Mouse (Mus musculus) midbrain, embryonic 16.5 days (tissue): ENCODE results near the gene Zfp503. TPM values are rescaled to one million over a fixed set of nuclear protein-coding genes. Genes with fewer than 3 reads are reported as not detected.

Source experiments
- ATAC-seq: fragments of 200-750 bp; cut with Nextera tagmentation; 2 replicates; pipeline ENCODE4 v1.8.0; 2017; ENCODE audit warnings: moderate TSS enrichment
- H3K27ac ChIP-seq: fragments of 300-500 bp; sonication (generic); 2 replicates; pipeline ENCODE4 v1.5.1; 2014; ENCODE audit warnings: mild to moderate bottlenecking, low read length, mixed read lengths
- H3K27me3 ChIP-seq: fragments of 300-500 bp; sonication (generic); 2 replicates; pipeline ENCODE4 v1.6.1; 2014; ENCODE audit warnings: low read depth, low read length, mixed read lengths; ENCODE audit not compliant: control insufficient read depth, insufficient read depth
- H3K36me3 ChIP-seq: fragments of 300-500 bp; sonication (generic); 2 replicates; pipeline ENCODE4 v1.6.1; 2014; ENCODE audit warnings: mild to moderate bottlenecking, low read length, moderate library complexity, mixed read lengths; ENCODE audit not compliant: control insufficient read depth, insufficient read depth
- H3K4me1 ChIP-seq: fragments of 300-500 bp; sonication (generic); 2 replicates; pipeline ENCODE4 v1.6.1; 2014; ENCODE audit warnings: mild to moderate bottlenecking, low read length, mixed read lengths; ENCODE audit not compliant: control insufficient read depth, insufficient read depth
- H3K4me2 ChIP-seq: fragments of 300-500 bp; sonication (generic); 2 replicates; pipeline ENCODE4 v1.6.1; 2014; ENCODE audit warnings: mild to moderate bottlenecking, low read length, mixed read lengths
- H3K4me3 ChIP-seq: fragments of 300-500 bp; sonication (generic); 2 replicates; pipeline ENCODE4 v1.5.1; 2014; ENCODE audit warnings: low read depth, mild to moderate bottlenecking, low read length, moderate library complexity, mixed read lengths
- H3K9ac ChIP-seq: fragments of 300-500 bp; sonication (generic); 2 replicates; pipeline ENCODE4 v1.6.1; 2014; ENCODE audit warnings: low read depth, low read length, mixed read lengths
- H3K9me3 ChIP-seq: fragments of 300-500 bp; sonication (generic); replicated peaks from 2 replicates; pipeline ENCODE4 v1.6.1; 2014; ENCODE audit warnings: mild to moderate bottlenecking, low read length, mixed read lengths; ENCODE audit not compliant: control insufficient read depth, poor library complexity, severe bottlenecking
- WGBS: fragments of 180-500 bp; shearing (Covaris S2); extraction: QIAGEN DNeasy Blood & Tissue Kit; methylation state at CpG from one replicate; pipeline ENCODE4 v1.1.7; 2014; 5-methylcytosine and 5-hydroxymethylcytosine counted together
- polyA plus RNA-seq: library from polyadenylated mRNA; unstranded; fragments of >200 nt; fragmentation: Nextera tagmentation; extraction: Ambion mirVana; gene quantifications from 2 replicates; pipeline ENCODE4 v1.2.1, GENCODE M21; 2015

Gene Zfp503
- polyA plus RNA-seq, 1 experiment from 2014 or later, result 4.0 TPM

GRCm38 (mm10) chr14:21983311-21983949 lies 6.0 kb downstream of the Zfp503 start:
- WGBS, result 4% methylated on average over 22 of the region's 22 CpGs
- H3K9ac ChIP-seq, result peak overlapping the region; percentile 56
- peak overlapping the region; percentile 30 for H3K4me3 ChIP-seq
- H3K27ac ChIP-seq, result peak overlapping the region; percentile 52
- peaks cover 12% of the 10 kb centered on the region; the same call in 1 of the 2 replicates for H3K27me3 ChIP-seq
- H3K36me3 ChIP-seq, result no peaks in the 10 kb centered on the region
- H3K9me3 ChIP-seq, result no peaks in the 10 kb centered on the region
- ATAC-seq, result no peak
- H3K4me2 ChIP-seq, result peak overlapping the region; percentile 51
- H3K4me1 ChIP-seq, result peaks cover 34% of the 10 kb centered on the region

- ATAC-seq, result no peak
- Histone ChIP-seq H3K9ac (peak overlapping the region; percentile 56), H3K9me3 (no peaks in the 10 kb centered on the region), H3K4me1 (peaks cover 34% of the 10 kb centered on the region), H3K36me3 (no peaks in the 10 kb centered on the region), H3K4me2 (peak overlapping the region; percentile 51), H3K4me3 (peak overlapping the region; percentile 30), H3K27ac (peak overlapping the region; percentile 52), H3K27me3 (peaks cover 12% of the 10 kb centered on the region; the same call in 1 of the 2 replicates)
- WGBS, result 3% methylated on average over 38 of the region's 38 CpGs
Observed at GRCm38 (mm10) chr14:21982592-21983310, 6.7 kb downstream of the Zfp503 start.

- 23% methylated on average over 14 of the region's 14 CpGs for WGBS
Observed at GRCm38 (mm10) chr14:21982096-21982591, 7.3 kb downstream of the Zfp503 start.

DNA sequence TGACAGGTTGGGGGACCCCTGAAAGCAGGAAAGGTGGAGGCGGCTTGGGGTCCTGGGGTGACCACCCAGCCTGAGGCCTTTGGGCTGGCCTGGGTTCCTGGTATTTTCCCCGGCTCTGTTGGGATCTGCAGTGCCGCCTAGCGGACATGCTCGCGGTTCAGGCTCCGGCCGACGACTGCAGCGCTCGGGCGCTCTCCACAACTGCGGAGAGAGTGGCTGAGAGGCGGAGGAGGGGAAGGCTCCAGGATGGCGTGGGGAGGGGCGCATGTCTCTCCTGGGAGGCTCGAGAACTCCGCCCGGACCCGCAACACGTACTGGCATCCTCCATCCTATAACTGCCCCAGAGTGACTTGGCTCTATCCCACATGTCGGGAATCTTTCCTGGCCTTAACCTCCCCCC lies 7.9 kb downstream of the Zfp503 start:
- Histone ChIP-seq H3K9me3 (peaks cover 4% of the 10 kb centered on the region), H3K36me3 (no peaks in the 10 kb centered on the region), H3K9ac (no peak overlapping the region), H3K27me3 (peaks cover 12% of the 10 kb centered on the region; the same call in 1 of the 2 replicates), H3K4me3 (0 out of 2 replicates have a peak overlapping the region, but pooled peaks have one; percentile 9), H3K27ac (no peak overlapping the region), H3K4me1 (peaks cover 29% of the 10 kb centered on the region), H3K4me2 (peak overlapping the region; percentile 38; the same call in 1 of the 2 replicates)
- 1% methylated on average over 19 of the region's 22 CpGs for WGBS
- peak; percentile 64 for ATAC-seq

More at GRCm38 (mm10) chr14:21982096-21982591, 7.3 kb downstream of the Zfp503 start:
- peak overlapping the region; percentile 52 for H3K27ac ChIP-seq
- no peaks in the 10 kb centered on the region for H3K9me3 ChIP-seq
- ATAC-seq, result no peak
- peak overlapping the region; percentile 51 for H3K4me2 ChIP-seq
- no peaks in the 10 kb centered on the region for H3K36me3 ChIP-seq
- H3K4me3 ChIP-seq, result peak overlapping the region; percentile 30; the same call in 1 of the 2 replicates
- H3K4me1 ChIP-seq, result peaks cover 34% of the 10 kb centered on the region
- peaks cover 12% of the 10 kb centered on the region; the same call in 1 of the 2 replicates for H3K27me3 ChIP-seq
- peak overlapping the region; percentile 56 for H3K9ac ChIP-seq

DNA sequence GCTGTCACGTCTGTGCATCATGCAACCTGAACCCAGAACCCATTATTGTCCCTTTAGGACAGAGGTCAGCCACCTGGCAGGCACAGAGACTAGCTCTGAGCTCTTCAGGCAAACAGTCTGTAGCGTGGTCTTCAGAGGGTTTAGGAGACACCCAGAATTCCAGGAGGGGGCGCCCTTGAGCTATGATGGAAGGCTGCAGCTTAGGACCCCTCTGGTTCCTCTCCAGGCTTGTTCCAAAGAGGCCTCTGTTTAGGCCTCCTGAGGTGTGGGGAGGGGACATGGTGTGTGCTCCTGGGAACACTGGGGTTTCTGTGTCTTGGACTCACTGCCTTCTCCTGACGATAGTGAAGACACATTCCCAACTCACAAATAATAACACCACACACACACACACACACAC lies 20.4 kb downstream of the Zfp503 start:
- WGBS, result 19% methylated on average over 4 of the region's 4 CpGs
- Histone ChIP-seq H3K4me1 (no peaks in the 10 kb centered on the region), H3K9ac (no peak overlapping the region), H3K4me3 (no peak overlapping the region), H3K27ac (no peak overlapping the region), H3K27me3 (peaks cover 4% of the 10 kb centered on the region; the same call in 1 of the 2 replicates), H3K9me3 (no peaks in the 10 kb centered on the region), H3K4me2 (no peak overlapping the region), H3K36me3 (no peaks in the 10 kb centered on the region)
- 0 out of 2 replicates have a peak, but pooled peaks have one; percentile 36 for ATAC-seq

DNA sequence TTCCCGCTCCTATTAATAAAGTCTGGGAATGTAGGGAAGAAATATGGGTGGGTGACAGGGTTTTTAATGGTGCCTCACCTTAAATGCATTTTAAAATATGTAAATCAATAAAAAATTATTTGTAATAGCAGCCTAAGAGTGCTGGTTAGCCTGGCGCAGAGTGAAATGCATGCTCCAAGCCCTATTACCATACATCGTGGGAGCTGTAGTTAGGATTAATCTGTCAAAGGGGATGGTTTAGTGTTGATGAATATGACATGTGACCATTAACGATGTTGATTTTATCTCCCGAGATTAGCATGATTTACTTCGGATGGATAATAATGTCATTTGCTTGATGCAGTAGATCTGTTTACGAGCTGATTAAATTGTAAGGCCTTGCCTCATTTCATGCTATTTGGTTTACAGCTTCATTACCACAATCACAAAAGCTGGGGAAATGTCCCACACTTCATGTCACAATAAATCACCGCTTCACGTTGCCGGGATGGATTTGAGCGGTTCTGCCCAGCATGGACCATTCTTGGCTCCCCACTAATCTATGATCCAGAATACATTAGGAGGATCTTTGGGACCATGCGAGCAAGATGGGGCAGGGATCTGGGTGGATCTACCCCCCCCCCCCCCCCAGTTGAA lies 21.9 kb downstream of the Zfp503 start:
- Histone ChIP-seq H3K36me3 (no peaks in the 10 kb centered on the region), H3K4me1 (no peaks in the 10 kb centered on the region), H3K27me3 (peaks cover 4% of the 10 kb centered on the region; the same call in 1 of the 2 replicates), H3K9ac (no peak overlapping the region), H3K4me3 (no peak overlapping the region), H3K27ac (no peak overlapping the region), H3K9me3 (no peaks in the 10 kb centered on the region), H3K4me2 (no peak overlapping the region)
- WGBS, result 33% methylated on average over 12 of the region's 12 CpGs
- ATAC-seq, result no peak

GRCm38 (mm10) chr14:21966276-21966675 lies 23.1 kb downstream of the Zfp503 start:
- Histone ChIP-seq H3K27ac (no peak overlapping the region), H3K27me3 (peaks cover 4% of the 10 kb centered on the region; the same call in 1 of the 2 replicates), H3K4me3 (no peak overlapping the region), H3K4me1 (no peaks in the 10 kb centered on the region), H3K4me2 (no peak overlapping the region), H3K36me3 (no peaks in the 10 kb centered on the region), H3K9me3 (no peaks in the 10 kb centered on the region), H3K9ac (no peak overlapping the region)
- WGBS, result 51% methylated on average over 4 of the region's 5 CpGs
- no peak for ATAC-seq

DNA sequence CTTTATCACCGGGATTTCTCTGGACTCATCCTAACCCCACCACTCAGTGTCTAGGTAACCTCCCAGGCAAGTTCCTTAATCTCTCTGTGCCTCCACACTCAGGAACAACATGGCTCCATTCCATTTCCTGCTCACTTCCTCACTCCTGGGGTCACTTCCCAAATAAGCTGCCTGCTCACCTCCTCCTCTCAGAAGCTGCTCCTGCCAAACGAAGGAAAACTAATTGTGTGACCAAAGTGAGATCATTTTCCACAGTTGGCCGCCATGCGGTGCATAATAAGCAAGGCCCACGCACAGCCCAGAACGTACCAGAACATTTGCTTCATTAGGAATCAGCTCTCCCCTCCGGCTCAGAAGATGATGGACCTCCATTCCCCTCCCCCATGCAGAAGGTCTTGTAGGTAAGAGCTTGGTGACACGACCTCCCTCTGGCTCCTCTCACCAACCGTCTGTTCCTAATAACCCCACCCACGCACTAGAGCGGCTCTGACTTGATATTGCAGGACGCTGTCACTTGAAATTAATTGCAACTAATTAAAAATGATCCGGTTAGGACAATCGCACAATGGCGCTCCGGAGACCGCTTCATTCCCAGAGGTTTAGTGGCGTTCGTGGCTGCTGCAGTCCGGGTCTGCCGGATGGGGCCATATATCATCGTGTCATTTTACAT lies 26.9 kb downstream of the Zfp503 start:
- H3K9me3 ChIP-seq, result no peaks in the 10 kb centered on the region
- H3K36me3 ChIP-seq, result no peaks in the 10 kb centered on the region
- no peak overlapping the region for H3K9ac ChIP-seq
- no peak overlapping the region for H3K4me2 ChIP-seq
- no peak overlapping the region for H3K4me3 ChIP-seq
- no peaks in the 10 kb centered on the region for H3K27me3 ChIP-seq
- WGBS, result 75% methylated on average over 22 of the region's 22 CpGs
- no peak overlapping the region for H3K27ac ChIP-seq
- H3K4me1 ChIP-seq, result no peaks in the 10 kb centered on the region
- no peak for ATAC-seq
